Mouse (Mus musculus) MEL (cell line): ENCODE data around the gene Gpha2. TPM values are rescaled to one million over a fixed set of nuclear protein-coding genes. Genes with fewer than 3 reads are reported as not detected.

Experiments used
- DNase-seq: peaks from one replicate; pipeline ENCODE4 v3.0.0; 2011; ENCODE audit warnings: low read depth, low spot score
- H3K27ac ChIP-seq: 2 replicates; pipeline ENCODE4 v1.5.1; 2012; ENCODE audit warnings: low read depth, mild to moderate bottlenecking, control low read depth, low read length, moderate library complexity; ENCODE audit not compliant: control insufficient read depth
- H3K27me3 ChIP-seq, 2 experiments: fragments of 150-350 bp in 1 of 2; sonication (generic) in 1 of 2; 2 replicates each; pipeline ENCODE4 v1.6.1; 2012; ENCODE audit warnings: low read length in 2 of 2, mild to moderate bottlenecking in 2 of 2, improper control_type of control experiment in 1 of 2, moderate library complexity in 1 of 2; ENCODE audit not compliant: insufficient read depth in 2 of 2, control insufficient read depth in 1 of 2
- H3K36me3 ChIP-seq, 2 experiments: 2 replicates each; pipeline ENCODE4 v1.6.1; 2012 to 2014; ENCODE audit warnings: low read length in 2 of 2, improper control_type of control experiment in 1 of 2, inconsistent platforms in 1 of 2, mild to moderate bottlenecking in 1 of 2; ENCODE audit not compliant: insufficient read depth in 2 of 2, control insufficient read depth in 1 of 2
- H3K4me1 ChIP-seq, 2 experiments: fragments of 150-350 bp in 1 of 2; sonication (generic) in 1 of 2; 2 replicates each; pipeline ENCODE4 v1.6.1; 2012; ENCODE audit warnings: low read length in 2 of 2, improper control_type of control experiment in 1 of 2, mild to moderate bottlenecking in 1 of 2; ENCODE audit not compliant: insufficient read depth in 2 of 2, control insufficient read depth in 1 of 2
- H3K4me3 ChIP-seq, 2 experiments: fragments of 150-350 bp in 1 of 2; sonication (generic) in 1 of 2; 2 replicates each; pipeline ENCODE4 v1.5.1; 2012; ENCODE audit warnings: low read depth in 2 of 2, low read length in 2 of 2, mild to moderate bottlenecking in 2 of 2, moderate library complexity in 2 of 2, control low read depth in 1 of 2, improper control_type of control experiment in 1 of 2; ENCODE audit not compliant: control insufficient read depth in 1 of 2, insufficient read depth in 1 of 2
- H3K79me2 ChIP-seq: 2 replicates; pipeline ENCODE4 v1.6.1; 2012; ENCODE audit warnings: mild to moderate bottlenecking, low read length, moderate library complexity; ENCODE audit not compliant: control insufficient read depth, poor library complexity, insufficient read depth
- H3K9ac ChIP-seq: 2 replicates; pipeline ENCODE4 v1.6.1; 2012; ENCODE audit warnings: low read depth, mild to moderate bottlenecking, control low read depth, low read length, moderate library complexity; ENCODE audit not compliant: control insufficient read depth, poor library complexity, severe bottlenecking
- H3K9me3 ChIP-seq: fragments of 150-350 bp; sonication (generic); replicated peaks from 2 replicates; pipeline ENCODE4 v1.6.1; 2012; ENCODE audit warnings: mild to moderate bottlenecking, low read length, improper control_type of control experiment, moderate library complexity; ENCODE audit not compliant: insufficient read depth
- CHD1 ChIP-seq: IDR thresholded peaks from 2 replicates; pipeline ENCODE4 v1.6.1; 2012; ENCODE audit warnings: low read depth, mild to moderate bottlenecking, inconsistent platforms, low read length, improper control_type of control experiment
- CTCF ChIP-seq, 3 experiments: IDR thresholded peaks in 2 of 3; conservative IDR thresholded peaks in 1 of 3; 2 replicates each; pipeline ENCODE4 v1.5.1; 2011 to 2012; ENCODE audit warnings: low read length in 3 of 3, low read depth in 2 of 3, mild to moderate bottlenecking in 2 of 3, improper control_type of control experiment in 1 of 3, inconsistent platforms in 1 of 3, mixed read lengths in 1 of 3, moderate library complexity in 1 of 3; ENCODE audit not compliant: control insufficient read depth in 1 of 3, insufficient read depth in 1 of 3, poor library complexity in 1 of 3, severe bottlenecking in 1 of 3
- ELF1 ChIP-seq: IDR thresholded peaks from 2 replicates; pipeline ENCODE4 v1.6.1; 2014; ENCODE audit warnings: low read depth, mild to moderate bottlenecking, inconsistent platforms, low read length, improper control_type of control experiment, moderate library complexity
- ETS1 ChIP-seq: IDR thresholded peaks from 2 replicates; pipeline ENCODE4 v1.6.1; 2012; ENCODE audit warnings: low read depth, mild to moderate bottlenecking, inconsistent platforms, low read length, improper control_type of control experiment, moderate library complexity
- GATA1 ChIP-seq: IDR thresholded peaks from 2 replicates; pipeline ENCODE4 v1.6.1; 2011; ENCODE audit warnings: low read depth, low read length, improper control_type of control experiment
- HCFC1 ChIP-seq: IDR thresholded peaks from 2 replicates; pipeline ENCODE4 v1.6.1; 2012; ENCODE audit warnings: low read depth, mild to moderate bottlenecking, inconsistent platforms, low read length, improper control_type of control experiment, moderate library complexity
- KAT2A ChIP-seq: conservative IDR thresholded peaks from 2 replicates; pipeline ENCODE4 v1.6.1; 2012; ENCODE audit warnings: low read depth, low read length, improper control_type of control experiment, inconsistent platforms
- POLR2A ChIP-seq, 2 experiments: IDR thresholded peaks; 2 replicates each; pipeline ENCODE4 v1.6.1; 2011 to 2012; ENCODE audit warnings: low read length in 2 of 2, mild to moderate bottlenecking in 2 of 2, control low read depth in 1 of 2, improper control_type of control experiment in 1 of 2, low read depth in 1 of 2, moderate library complexity in 1 of 2; ENCODE audit not compliant: control insufficient read depth in 1 of 2, insufficient read depth in 1 of 2, poor library complexity in 1 of 2
- POLR2AphosphoS2 ChIP-seq: IDR thresholded peaks from 2 replicates; pipeline ENCODE4 v1.6.1; 2011; ENCODE audit warnings: low read length, improper control_type of control experiment
- POLR2AphosphoS5 ChIP-seq: IDR thresholded peaks from 2 replicates; pipeline ENCODE4 v1.6.1; 2012; ENCODE audit warnings: low read depth, borderline replicate concordance, mild to moderate bottlenecking, inconsistent platforms, low read length, moderate library complexity, mixed read lengths
- TAL1 ChIP-seq: IDR thresholded peaks from 2 replicates; pipeline ENCODE4 v1.6.1; 2012; ENCODE audit warnings: mild to moderate bottlenecking, inconsistent platforms, low read length, moderate library complexity, mixed read lengths
- TBP ChIP-seq: IDR thresholded peaks from 2 replicates; pipeline ENCODE4 v1.8.0; 2011; ENCODE audit warnings: low read depth, low read length, improper control_type of control experiment
- USF1 ChIP-seq: IDR thresholded peaks from 2 replicates; pipeline ENCODE4 v1.6.1; 2014; ENCODE audit warnings: low read depth, mild to moderate bottlenecking, inconsistent platforms, low read length, improper control_type of control experiment, moderate library complexity
- ZNF384 ChIP-seq: IDR thresholded peaks from 2 replicates; pipeline ENCODE4 v1.6.1; 2012; ENCODE audit warnings: low read depth, mild to moderate bottlenecking, inconsistent platforms, low read length, improper control_type of control experiment
- polyA plus RNA-seq, 2 experiments: library from polyadenylated mRNA; stranded (reverse) in 1 of 2; unstranded in 1 of 2; fragments of >175 nt in 1 of 2; fragments of >200 nt in 1 of 2; gene quantifications; 2 replicates each; pipeline versions ENCODE4 v1.2.1 to v1.2.4; 2012; ENCODE audit warnings: low replicate concordance in 2 of 2, low read depth in 1 of 2; ENCODE audit not compliant: insufficient read length in 2 of 2, insufficient read depth in 1 of 2, missing spikeins in 1 of 2
- total RNA-seq: library from RNA; depleted of rRNA; stranded (reverse); fragments of 300-350 nt; gene quantifications from 2 replicates; pipeline ENCODE4 v1.2.3, GENCODE M21; 2012

The Gpha2 gene
- total and polyA plus RNA-seq, 3 experiments, result 0.19 TPM; not detected in 2

- H3K27me3 ChIP-seq, result no peaks in the 10 kb centered on the region
- DNase-seq, result no peak
- no peak overlapping the region for H3K27ac ChIP-seq
- H3K9ac ChIP-seq, result no peak overlapping the region
- peaks cover 17% of the 10 kb centered on the region for H3K79me2 ChIP-seq
- no peaks in the 10 kb centered on the region for H3K9me3 ChIP-seq
- TF ChIP-seq ELF1, result no peak
- TF ChIP-seq HCFC1, result no peak
- no peak for TF ChIP-seq CHD1
- TF ChIP-seq, all 39 proteins: peak for 0
- peaks cover 0 to 2% of the 10 kb centered on the region in 2 experiments; a peak in 2 of 4 replicates for H3K36me3 ChIP-seq
- H3K4me3 ChIP-seq, result no peak overlapping the region
- H3K4me1 ChIP-seq, result peaks cover 0 to 7% of the 10 kb centered on the region in 2 experiments; a peak in 3 of 4 replicates
Observed at GRCm38 (mm10) chr19:6272738-6273137, 46.6 kb downstream of the Gpha2 start.

- TF ChIP-seq USF1 (no peak), POLR2A (IDR thresholded peaks at IDR 0.05; ENCODE audit: control insufficient read depth in 1 of 2, insufficient read depth in 1 of 2, low read depth in 1 of 2, low read length in 2 of 2, poor library complexity in 1 of 2) (no peak), KAT2A (no peak), CTCF (IDR thresholded peaks at IDR 0.05 in 2 of 3, conservative IDR thresholded peaks at IDR 0.05 in 1 of 3; ENCODE audit: control insufficient read depth in 1 of 3, insufficient read depth in 1 of 3, low read depth in 2 of 3, low read length in 3 of 3, poor library complexity in 1 of 3, severe bottlenecking in 1 of 3) (no peak), ZNF384 (no peak)
- TF ChIP-seq, all 39 proteins: peak for 0
- Histone ChIP-seq H3K4me3 (no peak overlapping the region), H3K9me3 (no peaks in the 10 kb centered on the region), H3K27me3 (no peaks in the 10 kb centered on the region), H3K9ac (no peak overlapping the region), H3K36me3 (peaks cover 0 to 8% of the 10 kb centered on the region in 2 experiments; a peak in 2 of 4 replicates), H3K27ac (no peak overlapping the region), H3K4me1 (peaks cover 4 to 16% of the 10 kb centered on the region in 2 experiments), H3K79me2 (peaks cover 24% of the 10 kb centered on the region)
- DNase-seq, result no peak
Observed at GRCm38 (mm10) chr19:6273592-6273991, 47.4 kb downstream of the Gpha2 start.

- H3K4me1 ChIP-seq, result peaks cover 5 to 21% of the 10 kb centered on the region in 2 experiments
- peaks cover 29% of the 10 kb centered on the region for H3K79me2 ChIP-seq
- H3K36me3 ChIP-seq, result peaks cover 0 to 14% of the 10 kb centered on the region in 2 experiments; a peak in 2 of 4 replicates
- no peak for DNase-seq
- no peaks in the 10 kb centered on the region for H3K27me3 ChIP-seq
- H3K27ac ChIP-seq, result no peak overlapping the region
- TF ChIP-seq TBP, result no peak
- no peak for TF ChIP-seq CHD1
- no peak for TF ChIP-seq ETS1
- no peak for TF ChIP-seq POLR2AphosphoS2
- no peak for TF ChIP-seq GATA1
- TF ChIP-seq ELF1, result no peak
- TF ChIP-seq TAL1, result no peak
- TF ChIP-seq POLR2AphosphoS5, result no peak
- H3K9ac ChIP-seq, result no peak overlapping the region
- no peaks in the 10 kb centered on the region for H3K9me3 ChIP-seq
- H3K4me3 ChIP-seq, result no peak overlapping the region
Observed at GRCm38 (mm10) chr19:6273998-6274608, 47.9 kb downstream of the Gpha2 start.
